Mouse (Mus musculus) CD4-positive, CD25-positive, alpha-beta regulatory T cell, adult 9 weeks (primary cell): ENCODE results near the gene Gm11273. TPM values are rescaled to one million over a fixed set of nuclear protein-coding genes. Genes with fewer than 3 reads are reported as not detected.

ENCODE experiments used
- polyA plus RNA-seq: library from polyadenylated mRNA; unstranded; fragments of 100-300 nt; shearing (Covaris generic); gene quantifications from one replicate; pipeline ENCODE4 v1.2.1, GENCODE M21; 2017

Gm11273 gene
- polyA plus RNA-seq: 23.5 TPM

DNA sequence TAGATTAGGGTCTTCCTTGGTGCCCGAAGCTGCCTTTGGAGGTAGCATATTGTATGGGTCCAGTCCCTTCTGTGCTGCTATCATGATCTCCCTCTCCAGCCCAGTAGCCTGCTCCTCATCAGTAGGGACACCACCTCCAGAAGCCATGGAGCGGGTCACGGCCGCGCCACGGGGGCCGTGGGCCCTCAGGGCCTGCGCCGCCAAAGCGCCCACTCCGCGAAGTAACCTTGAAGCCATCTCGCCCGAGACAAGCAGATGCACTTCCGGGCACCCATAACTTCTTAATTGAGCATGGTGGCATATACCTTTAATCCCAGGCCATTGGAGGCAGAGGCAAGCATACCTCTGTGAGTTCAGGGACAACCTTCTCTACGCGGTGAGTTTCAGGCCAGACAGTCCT is at the start of gene Gm11273:
Gm11273 (minus strand) TSS at position 237 of the 400 bp plus-strand sequence.

DNA sequence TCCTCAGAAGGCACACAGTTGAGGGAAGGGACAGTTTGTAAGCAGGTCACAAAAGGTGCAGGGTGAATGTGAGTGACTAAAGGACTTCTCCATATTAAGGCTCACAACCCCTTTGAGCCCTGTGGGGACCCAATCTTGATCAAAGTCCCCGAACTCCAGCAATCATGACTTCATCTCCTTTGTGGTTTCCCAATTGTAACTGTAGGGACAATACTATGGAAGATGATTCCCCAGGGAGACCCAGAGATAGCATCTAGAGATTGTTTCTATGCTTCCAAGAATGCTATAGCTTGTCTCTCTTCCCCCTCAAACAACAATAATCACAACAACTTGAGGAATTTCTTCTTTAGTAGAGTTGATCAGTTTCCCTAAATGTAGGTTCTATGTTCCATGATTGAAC is 41.5 kb upstream of the Gm11273 start, which contains the start of gene Olfr1366:
Olfr1366 (minus strand) TSS at position 101 of the 400 bp plus-strand sequence.

DNA sequence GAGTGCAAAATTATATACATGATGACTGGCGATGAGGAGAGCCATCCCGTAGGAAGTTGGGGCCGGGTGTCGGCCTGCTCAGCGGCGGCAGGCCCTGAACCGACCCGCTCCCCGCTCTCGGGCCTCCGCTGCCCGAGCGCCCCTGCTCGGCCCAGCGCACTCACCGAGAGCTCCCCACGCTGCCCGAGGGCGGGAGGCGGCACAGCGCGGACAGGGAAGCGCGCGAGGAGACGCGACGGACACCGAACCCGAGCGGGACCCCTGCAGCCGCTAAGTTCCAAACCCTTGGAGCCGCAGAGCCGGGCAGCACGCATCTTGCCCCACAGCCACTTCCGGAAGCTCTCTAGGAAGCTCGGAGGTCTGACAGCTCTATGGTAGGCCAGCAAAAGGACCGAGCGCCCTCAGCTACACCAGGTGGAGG is 29.6 kb upstream of the Gm11273 start, which contains the start of gene Zkscan8:
Zkscan8 (minus strand) TSS at position 340 of the 421 bp plus-strand sequence.

DNA sequence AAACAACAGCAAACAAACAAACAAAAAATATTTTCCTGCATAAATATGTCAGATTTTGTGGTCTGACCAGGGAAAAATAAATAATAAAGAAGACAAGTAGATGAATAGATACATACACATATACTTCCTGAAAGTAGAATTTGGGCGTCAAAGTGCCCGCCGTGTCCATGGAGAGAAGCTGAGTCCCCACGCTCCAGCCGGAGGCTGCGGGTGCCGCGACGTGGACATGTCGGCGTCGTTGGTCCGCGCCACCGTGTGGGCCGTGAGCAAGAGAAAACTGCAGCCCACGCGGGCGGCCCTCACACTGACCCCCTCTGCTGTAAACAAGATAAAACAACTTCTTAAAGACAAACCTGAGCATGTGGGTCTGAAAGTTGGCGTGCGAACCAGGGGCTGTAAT is 6.1 kb downstream of the Gm11273 start, which contains the start of gene AK157302:
AK157302 (plus strand) TSS at position 144 of the 400 bp plus-strand sequence.

DNA sequence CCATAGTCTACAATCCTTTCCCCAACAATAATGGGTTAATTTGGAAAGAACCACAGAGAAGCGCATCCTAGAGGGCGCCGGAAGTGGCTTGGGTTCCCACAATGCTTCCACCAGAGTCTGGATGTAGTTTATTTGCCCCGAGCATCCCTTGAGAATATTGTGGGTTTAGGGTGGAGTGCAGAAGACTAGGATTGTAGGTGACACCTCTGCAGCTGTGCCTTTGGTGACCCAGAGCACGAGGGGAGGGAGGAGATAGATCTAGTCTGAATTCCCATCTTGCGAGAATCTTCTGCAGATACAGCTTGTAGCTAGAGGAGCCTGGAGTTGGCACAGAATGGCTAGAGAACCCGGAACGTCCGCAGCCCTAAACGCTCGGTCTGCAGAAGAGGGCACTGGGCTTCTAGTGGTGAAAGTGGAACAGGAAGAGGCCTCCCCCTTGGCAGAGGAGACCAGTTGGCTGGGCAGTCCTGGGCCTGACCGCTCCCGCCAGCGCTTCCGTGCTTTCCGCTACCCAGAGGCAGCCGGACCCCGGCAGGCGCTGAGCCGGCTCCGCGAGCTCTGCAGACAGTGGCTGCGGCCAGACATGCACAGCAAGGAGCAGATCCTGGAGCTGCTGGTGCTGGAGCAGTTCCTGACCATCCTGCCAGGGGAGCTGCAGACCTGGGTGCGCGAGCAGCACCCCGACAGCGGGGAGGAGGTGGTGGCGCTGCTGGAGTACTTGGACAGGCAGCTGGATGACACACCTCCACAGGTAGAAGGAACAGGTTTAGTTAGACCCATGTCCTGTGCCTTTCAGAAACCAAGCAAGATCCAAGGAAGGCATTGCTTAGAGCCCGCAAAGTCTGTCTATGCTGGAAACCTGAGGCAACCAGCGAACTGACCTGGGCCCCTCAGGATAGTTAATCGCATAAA is 22.2 kb downstream of the Gm11273 start, which contains the start of the genes Zkscan4 and Gm10065:
Zkscan4 (plus strand) TSS at position 149 of the 912 bp plus-strand sequence.
Gm10065 (minus strand) TSS at position 683 of the 912 bp plus-strand sequence.

DNA sequence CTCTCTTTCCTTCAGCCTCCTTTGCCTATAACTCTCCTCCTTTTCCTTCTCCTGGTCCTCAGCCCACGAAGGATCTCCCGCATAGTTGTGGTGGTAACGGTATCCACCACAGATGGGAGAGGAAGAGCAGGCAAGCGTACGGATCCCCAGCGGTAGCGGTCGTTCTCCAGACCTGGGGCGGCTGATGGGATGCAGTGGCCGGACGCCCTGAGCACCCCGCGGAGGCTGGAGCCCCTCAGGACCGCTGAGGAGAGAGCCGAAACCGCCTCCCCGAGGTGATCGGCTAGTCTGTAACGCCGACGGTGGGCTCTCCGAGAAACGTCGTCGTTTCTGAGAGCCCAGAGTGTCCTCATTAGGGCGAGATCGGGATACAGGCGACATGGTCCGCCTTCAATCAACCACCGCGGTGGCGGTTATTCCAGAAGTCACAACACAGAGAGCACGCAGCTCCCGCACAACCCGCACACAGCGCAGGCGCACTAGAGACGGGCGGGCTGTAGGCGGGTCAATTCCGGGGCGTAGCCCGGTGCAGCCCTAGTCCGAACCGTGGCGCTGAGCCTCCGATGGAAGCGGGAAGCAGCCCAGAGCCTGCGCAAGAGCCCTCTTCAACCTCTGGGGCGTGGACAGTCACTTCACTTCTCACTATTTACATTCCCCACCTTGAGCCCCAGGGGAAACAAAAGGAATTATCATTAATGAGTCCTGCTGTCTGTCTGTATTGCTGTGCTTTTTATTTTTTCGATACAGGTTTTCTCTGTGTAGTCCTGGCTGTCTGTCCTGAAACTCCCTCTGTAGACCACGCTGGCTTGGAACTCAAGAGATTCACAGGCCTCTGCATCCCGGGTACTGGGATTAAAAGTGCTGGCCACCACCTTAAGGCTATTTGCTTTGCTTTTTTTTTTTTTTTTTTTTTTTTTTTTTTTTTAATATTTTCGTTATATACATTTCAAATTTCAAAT is 32.9 kb downstream of the Gm11273 start, which contains the start of gene Nkapl:
Nkapl (minus strand) TSS at position 449 of the 959 bp plus-strand sequence.

DNA sequence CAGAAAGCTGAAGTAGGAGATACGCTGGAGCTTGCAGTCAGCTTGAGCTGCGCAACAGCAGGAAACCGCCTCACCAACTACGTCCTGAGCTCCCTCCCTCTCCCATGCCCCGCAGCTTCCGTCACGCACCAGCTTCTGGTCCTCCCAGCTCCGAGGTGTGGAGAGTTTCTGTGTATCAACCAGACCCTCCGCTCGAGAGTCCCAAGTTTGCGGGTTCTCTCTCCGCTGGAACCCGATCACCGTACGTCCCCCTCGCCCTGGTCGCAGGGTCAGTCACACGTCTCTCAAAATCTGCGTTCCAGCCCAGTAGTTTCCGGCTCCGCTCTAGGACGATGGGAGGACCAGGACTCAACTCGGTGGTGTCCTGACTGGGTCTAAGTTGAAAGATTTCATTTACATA is 47.8 kb downstream of the Gm11273 start, which contains the start of gene Zscan26:
Zscan26 (minus strand) TSS at position 282 of the 400 bp plus-strand sequence.

Other genes with a start within 250 kb of the Gm11273 start
- not detected for gene Gpx5, start 208.7 kb downstream of the Gm11273 start, polyA plus RNA-seq
- not detected for gene Gpx6, start 189.3 kb downstream of the Gm11273 start, polyA plus RNA-seq
- gene Olfr1367, start 154.5 kb downstream of the Gm11273 start, polyA plus RNA-seq: not detected
- gene Zscan12, start 138.6 kb downstream of the Gm11273 start, polyA plus RNA-seq: 11.6 TPM
- gene Zkscan3, start 98.7 kb downstream of the Gm11273 start, polyA plus RNA-seq: 49.9 TPM
- 0.84 TPM for gene Pgbd1, start 60.4 kb downstream of the Gm11273 start, polyA plus RNA-seq
- 11.3 TPM for gene Zscan26, start 47.7 kb downstream of the Gm11273 start, polyA plus RNA-seq
- gene Nkapl, start 32.9 kb downstream of the Gm11273 start, polyA plus RNA-seq: 0.25 TPM
- gene Zkscan4, start 22.5 kb downstream of the Gm11273 start, polyA plus RNA-seq: not detected
- gene Gm10065, start 22.0 kb downstream of the Gm11273 start, polyA plus RNA-seq: not detected
- 0.15 TPM for gene AK157302, start 6.2 kb downstream of the Gm11273 start, polyA plus RNA-seq
- 7.7 TPM for gene Zkscan8, start 29.7 kb upstream of the Gm11273 start, polyA plus RNA-seq
- gene Olfr1366, start 41.4 kb upstream of the Gm11273 start, polyA plus RNA-seq: not detected
- gene Olfr1535, start 58.5 kb upstream of the Gm11273 start, polyA plus RNA-seq: not detected
- not detected for gene Olfr1364, start 80.3 kb upstream of the Gm11273 start, polyA plus RNA-seq
- gene Olfr1362, start 112.6 kb upstream of the Gm11273 start, polyA plus RNA-seq: not detected
- gene Olfr11, start 141.1 kb upstream of the Gm11273 start, polyA plus RNA-seq: not detected
- gene Olfr1361, start 162.0 kb upstream of the Gm11273 start, polyA plus RNA-seq: not detected
- not detected for gene Olfr1360, start 176.0 kb upstream of the Gm11273 start, polyA plus RNA-seq
- gene Olfr1359, start 196.7 kb upstream of the Gm11273 start, polyA plus RNA-seq: not detected
- gene Hist1h2bl, start 214.7 kb upstream of the Gm11273 start, polyA plus RNA-seq: not detected
- gene Hist1h2ai, start 215.0 kb upstream of the Gm11273 start, polyA plus RNA-seq: not detected
- not detected for gene Hist1h3h, start 216.2 kb upstream of the Gm11273 start, polyA plus RNA-seq
- not detected for gene Hist1h2bm, start 220.6 kb upstream of the Gm11273 start, polyA plus RNA-seq
- not detected for gene Hist1h4j, start 233.6 kb upstream of the Gm11273 start, polyA plus RNA-seq
- gene Hist1h4k, start 249.1 kb upstream of the Gm11273 start, polyA plus RNA-seq: 25.5 TPM